Mouse (Mus musculus) monocyte, adult 2 months (primary cell): Measurements from ENCODE around the gene Plac8.

Source experiments
- DNase-seq, 2 experiments: peaks; one replicate each; pipeline ENCODE4 v3.0.0; 2022; ENCODE audit warnings: low spot score in 2 of 2, low read depth in 1 of 2

Gene Plac8

GRCm38 (mm10) chr5:100581622-100582434 lies 9.8 kb upstream of the Plac8 start:
- no peak for DNase-seq

- no peak for DNase-seq
Measured at GRCm38 (mm10) chr5:100578863-100579411, 6.9 kb upstream of the Plac8 start.

GRCm38 (mm10) chr5:100574771-100575170 lies 2.7 kb upstream of the Plac8 start:
- DNase-seq = no peak

- DNase-seq = no peak
Measured at GRCm38 (mm10) chr5:100573256-100573655, 1.2 kb upstream of the Plac8 start.

- no peak for DNase-seq
Measured at GRCm38 (mm10) chr5:100570716-100571115, 1.3 kb downstream of the Plac8 start.

- DNase-seq = peak in 1 of 2 experiments; percentile 14
Measured at GRCm38 (mm10) chr5:100569997-100570595, 1.9 kb downstream of the Plac8 start.

- DNase-seq = peak in 1 of 2 experiments; percentile 12
Measured at GRCm38 (mm10) chr5:100569250-100569934, 2.7 kb downstream of the Plac8 start.

- DNase-seq = no peak
Measured at GRCm38 (mm10) chr5:100568802-100569201, 3.2 kb downstream of the Plac8 start.

GRCm38 (mm10) chr5:100568177-100568576 lies 3.9 kb downstream of the Plac8 start:
- DNase-seq = no peak

- DNase-seq = no peak
Measured at GRCm38 (mm10) chr5:100567258-100568032, 4.6 kb downstream of the Plac8 start.

GRCm38 (mm10) chr5:100566798-100567197 lies 5.2 kb downstream of the Plac8 start:
- DNase-seq = peak in 1 of 2 experiments; percentile 17

- DNase-seq = no peak
Measured at GRCm38 (mm10) chr5:100562702-100563101, 9.3 kb downstream of the Plac8 start.

GRCm38 (mm10) chr5:100559357-100559756 lies 12.7 kb downstream of the Plac8 start:
- no peak for DNase-seq

GRCm38 (mm10) chr5:100558783-100559182 lies 13.3 kb downstream of the Plac8 start:
- no peak for DNase-seq

- DNase-seq = no peak
Measured at GRCm38 (mm10) chr5:100557537-100557936, 14.5 kb downstream of the Plac8 start.

GRCm38 (mm10) chr5:100557019-100557418 lies 15.0 kb downstream of the Plac8 start:
- no peak for DNase-seq

- no peak for DNase-seq
Measured at GRCm38 (mm10) chr5:100553426-100553825, 18.6 kb downstream of the Plac8 start.

- no peak for DNase-seq
Measured at GRCm38 (mm10) chr5:100551952-100552351, 20.1 kb downstream of the Plac8 start.

GRCm38 (mm10) chr5:100550151-100550550 lies 21.9 kb downstream of the Plac8 start:
- no peak for DNase-seq

GRCm38 (mm10) chr5:100549311-100549710 lies 22.7 kb downstream of the Plac8 start:
- no peak for DNase-seq

- no peak for DNase-seq
Measured at GRCm38 (mm10) chr5:100548236-100548635, 23.8 kb downstream of the Plac8 start.
